Mouse (Mus musculus) T-helper 1 cell (primary cell): ENCODE measurements around the gene Bub3.

Source experiments
- in situ Hi-C: fragments of 300-600 bp; cut with MboI, MseI; formaldehyde crosslinking; loops from one replicate; pipeline ENCODE4 v1.15.1; 2025; ENCODE audit warnings: high pct_unique_total_duplicates

Bub3 gene

GRCm38 (mm10) chr7:131559986-131560696 lies at the start of gene Bub3:
Bub3 (plus strand) TSS chr7:131560222.
- in situ Hi-C loops, result loop anchor here (25.0 kb wide), 2 partner anchors 1048 to 1377 kb away; partner anchors contain the start of genes Ate1 and Zranb1

GRCm38 (mm10) chr7:131539979-131540378 lies 20.0 kb upstream of the Bub3 start:
- in situ Hi-C loops, result loop anchor here (10.0 kb wide), 1 partner anchor 225 kb away; no protein-coding TSS in a partner anchor

GRCm38 (mm10) chr7:131541184-131542114 lies 18.6 kb upstream of the Bub3 start:
- in situ Hi-C loops, result no loop called here

GRCm38 (mm10) chr7:131542115-131542871 lies 17.7 kb upstream of the Bub3 start, which contains the start of gene Hmx3:
Hmx3 (plus strand) TSS chr7:131542867.
- in situ Hi-C loops, result no loop called here

- in situ Hi-C loops, result no loop called here
These were observed 17.0 kb upstream of the Bub3 start for GRCm38 (mm10) chr7:131542872-131543622.

GRCm38 (mm10) chr7:131543623-131544481 lies 16.2 kb upstream of the Bub3 start:
- in situ Hi-C loops, result no loop called here

- in situ Hi-C loops, result no loop called here
These were observed 15.2 kb upstream of the Bub3 start for GRCm38 (mm10) chr7:131544871-131545270.

- in situ Hi-C loops, result no loop called here
These were observed 14.2 kb upstream of the Bub3 start for GRCm38 (mm10) chr7:131545701-131546385.

- in situ Hi-C loops, result no loop called here
These were observed 13.6 kb upstream of the Bub3 start for GRCm38 (mm10) chr7:131546423-131546822.

- in situ Hi-C loops, result no loop called here
These were observed 12.5 kb upstream of the Bub3 start for GRCm38 (mm10) chr7:131547481-131547880.

GRCm38 (mm10) chr7:131548473-131548872 lies 11.5 kb upstream of the Bub3 start, which contains the start of gene Hmx2:
Hmx2 (plus strand) TSS chr7:131548773.
- in situ Hi-C loops, result no loop called here

- in situ Hi-C loops, result loop anchor here (25.0 kb wide), 2 partner anchors 1039 to 1386 kb away; partner anchors contain the start of genes Ate1 and Zranb1
These were observed 8.6 kb upstream of the Bub3 start for GRCm38 (mm10) chr7:131551471-131551870.

- in situ Hi-C loops, result loop anchor here (25.0 kb wide), 2 partner anchors 1040 to 1385 kb away; partner anchors contain the start of genes Ate1 and Zranb1
These were observed 7.9 kb upstream of the Bub3 start for GRCm38 (mm10) chr7:131551931-131552741.

GRCm38 (mm10) chr7:131552781-131553180 lies 7.2 kb upstream of the Bub3 start:
- in situ Hi-C loops, result loop anchor here (25.0 kb wide), 2 partner anchors 1040 to 1385 kb away; partner anchors contain the start of genes Ate1 and Zranb1

- in situ Hi-C loops, result loop anchor here (25.0 kb wide), 2 partner anchors 1041 to 1384 kb away; partner anchors contain the start of genes Ate1 and Zranb1
These were observed 6.2 kb upstream of the Bub3 start for GRCm38 (mm10) chr7:131553771-131554175.

GRCm38 (mm10) chr7:131554341-131555180 lies 5.5 kb upstream of the Bub3 start:
- in situ Hi-C loops, result loop anchor here (25.0 kb wide), 2 partner anchors 1042 to 1383 kb away; partner anchors contain the start of genes Ate1 and Zranb1
